Mouse (Mus musculus) limb, embryonic 15.5 days (tissue): ENCODE results near the gene Ryr1. TPM values are rescaled to one million over a fixed set of nuclear protein-coding genes. Genes with fewer than 3 reads are reported as not detected.

Experiments used
- ATAC-seq: fragments of 200-750 bp; cut with Nextera tagmentation; 2 replicates; pipeline ENCODE4 v1.8.0; 2017; ENCODE audit warnings: low read depth, moderate TSS enrichment; ENCODE audit not compliant: insufficient number of reproducible peaks, low FRiP score, low TSS enrichment
- H3K27ac ChIP-seq: fragments of 300-500 bp; sonication (generic); 2 replicates; pipeline ENCODE4 v1.5.1; 2015; ENCODE audit warnings: moderate library complexity, mild to moderate bottlenecking, inconsistent platforms
- H3K27me3 ChIP-seq: fragments of 300-500 bp; sonication (generic); 2 replicates; pipeline ENCODE4 v1.6.1; 2015; ENCODE audit warnings: inconsistent platforms
- H3K36me3 ChIP-seq: fragments of 300-500 bp; sonication (generic); 2 replicates; pipeline ENCODE4 v1.6.1; 2015; ENCODE audit warnings: inconsistent platforms
- H3K4me1 ChIP-seq: fragments of 300-500 bp; sonication (generic); 2 replicates; pipeline ENCODE4 v1.6.1; 2015; ENCODE audit warnings: inconsistent platforms
- H3K4me2 ChIP-seq: fragments of 300-500 bp; sonication (generic); 2 replicates; pipeline ENCODE4 v1.6.1; 2015; ENCODE audit warnings: mild to moderate bottlenecking, inconsistent platforms
- H3K4me3 ChIP-seq: fragments of 300-500 bp; sonication (generic); 2 replicates; pipeline ENCODE4 v1.5.1; 2015; ENCODE audit warnings: mild to moderate bottlenecking, inconsistent platforms
- H3K9ac ChIP-seq: fragments of 300-500 bp; sonication (generic); 2 replicates; pipeline ENCODE4 v1.6.1; 2015; ENCODE audit warnings: inconsistent platforms
- H3K9me3 ChIP-seq: fragments of 300-500 bp; sonication (generic); 2 replicates; pipeline ENCODE4 v1.6.1; 2016; ENCODE audit warnings: inconsistent platforms
- WGBS: fragments of 180-500 bp; shearing (Covaris S2); methylation state at CpG from one replicate; pipeline ENCODE4 v1.1.7; 2015; 5-methylcytosine and 5-hydroxymethylcytosine counted together
- polyA plus RNA-seq: library from polyadenylated mRNA; unstranded; fragments of >200 nt; fragmentation: Nextera tagmentation; extraction: Ambion mirVana; gene quantifications from 2 replicates; pipeline ENCODE4 v1.2.1, GENCODE M21; 2015

Gene Ryr1
- polyA plus RNA-seq, 1 experiment from 2014 or later: 5.1 TPM

DNA sequence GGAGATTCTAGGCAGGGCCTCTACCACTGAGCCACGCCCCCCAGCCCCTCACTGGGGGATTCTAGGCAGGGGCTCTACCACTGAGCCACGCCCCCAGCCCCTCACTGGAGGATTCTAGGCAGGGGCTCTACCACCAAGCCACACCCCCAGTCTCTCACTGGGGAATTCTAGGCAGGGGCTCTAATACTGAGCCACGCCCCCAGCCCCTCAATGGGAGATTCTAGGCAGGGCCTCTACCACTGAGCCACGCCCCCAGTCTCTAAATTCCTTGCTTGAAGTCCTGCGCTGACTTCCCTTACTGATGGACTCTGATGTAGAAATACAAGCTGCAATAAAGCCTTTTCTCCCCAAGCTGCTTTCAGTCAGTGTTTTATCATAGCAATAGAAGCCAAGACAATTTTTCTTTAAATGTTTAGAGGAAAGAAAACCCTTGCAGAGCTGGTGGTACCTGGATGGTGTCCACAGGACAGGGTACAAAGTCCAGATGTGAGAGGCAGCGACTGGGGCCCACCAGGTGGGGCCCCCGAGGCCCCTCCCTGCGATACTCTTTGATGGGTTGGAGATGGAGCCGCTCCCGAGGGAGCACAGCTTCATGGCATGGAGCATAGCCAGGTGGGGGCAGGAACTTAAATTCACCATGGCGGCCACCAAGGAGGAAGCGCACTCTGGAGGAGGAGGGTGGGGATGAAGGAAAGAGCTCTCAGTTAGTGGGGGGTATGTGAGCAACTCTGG is 23.5 kb downstream of the Ryr1 start:
- H3K9ac ChIP-seq: no peak overlapping the region
- H3K4me3 ChIP-seq: no peak overlapping the region
- no peaks in the 10 kb centered on the region for H3K9me3 ChIP-seq
- H3K36me3 ChIP-seq: no peaks in the 10 kb centered on the region
- WGBS: 92% methylated on average over 12 of the region's 12 CpGs
- H3K27me3 ChIP-seq: no peaks in the 10 kb centered on the region
- no peak overlapping the region for H3K27ac ChIP-seq
- no peaks in the 10 kb centered on the region for H3K4me1 ChIP-seq
- ATAC-seq: no peak
- no peak overlapping the region for H3K4me2 ChIP-seq

DNA sequence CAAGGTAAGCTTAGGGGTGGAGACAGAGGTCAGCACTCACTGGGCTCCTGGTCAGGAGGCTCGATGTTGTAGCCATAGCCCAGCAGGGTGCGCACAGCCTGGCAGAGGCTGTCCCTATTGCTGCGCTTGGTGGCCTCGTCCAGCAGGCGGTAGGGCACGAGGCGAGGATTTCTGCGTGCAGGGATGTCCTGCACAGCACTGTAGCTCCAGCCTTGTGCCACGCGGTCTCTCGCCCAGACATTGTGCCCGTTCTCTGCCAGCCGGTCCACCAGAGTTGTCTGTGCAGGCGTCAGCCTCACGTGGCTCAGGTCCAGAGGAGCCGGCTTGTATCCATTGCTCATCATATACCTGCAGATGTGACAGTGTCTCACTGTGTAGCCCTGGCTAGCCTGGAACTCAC is 27.8 kb downstream of the Ryr1 start:
- Histone ChIP-seq H3K27ac (no peak overlapping the region), H3K4me3 (no peak overlapping the region), H3K4me1 (no peaks in the 10 kb centered on the region), H3K9ac (no peak overlapping the region), H3K27me3 (no peaks in the 10 kb centered on the region), H3K9me3 (no peaks in the 10 kb centered on the region), H3K36me3 (no peaks in the 10 kb centered on the region), H3K4me2 (no peak overlapping the region)
- no peak for ATAC-seq
- WGBS: 88% methylated on average over 16 of the region's 16 CpGs

DNA sequence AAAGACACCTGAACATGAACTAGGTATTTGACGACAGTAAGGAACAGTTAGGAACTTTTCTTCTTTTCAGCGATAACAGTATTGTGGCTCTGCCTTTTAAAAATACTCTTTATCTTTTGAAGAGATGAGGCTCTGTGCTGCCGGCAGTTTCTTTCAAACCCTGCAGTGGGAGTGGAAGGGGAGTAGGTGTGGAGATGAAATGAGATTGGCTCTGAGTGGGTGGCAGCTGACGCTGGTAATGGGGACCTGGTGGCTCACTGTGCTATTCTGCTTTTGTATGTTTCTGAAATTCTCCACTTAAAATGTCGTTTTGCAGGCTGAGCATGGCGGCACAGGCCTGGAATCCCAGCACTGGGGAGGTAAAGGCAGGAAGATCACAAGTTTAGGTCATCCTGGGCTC is 36.2 kb downstream of the Ryr1 start:
- Histone ChIP-seq H3K4me3 (no peak overlapping the region), H3K9ac (no peak overlapping the region), H3K9me3 (no peaks in the 10 kb centered on the region), H3K36me3 (no peaks in the 10 kb centered on the region), H3K4me1 (peaks cover 4% of the 10 kb centered on the region; the same call in 1 of the 2 replicates), H3K27me3 (no peaks in the 10 kb centered on the region), H3K27ac (no peak overlapping the region), H3K4me2 (no peak overlapping the region)
- ATAC-seq: no peak
- 77% methylated on average over 6 of the region's 6 CpGs for WGBS

DNA sequence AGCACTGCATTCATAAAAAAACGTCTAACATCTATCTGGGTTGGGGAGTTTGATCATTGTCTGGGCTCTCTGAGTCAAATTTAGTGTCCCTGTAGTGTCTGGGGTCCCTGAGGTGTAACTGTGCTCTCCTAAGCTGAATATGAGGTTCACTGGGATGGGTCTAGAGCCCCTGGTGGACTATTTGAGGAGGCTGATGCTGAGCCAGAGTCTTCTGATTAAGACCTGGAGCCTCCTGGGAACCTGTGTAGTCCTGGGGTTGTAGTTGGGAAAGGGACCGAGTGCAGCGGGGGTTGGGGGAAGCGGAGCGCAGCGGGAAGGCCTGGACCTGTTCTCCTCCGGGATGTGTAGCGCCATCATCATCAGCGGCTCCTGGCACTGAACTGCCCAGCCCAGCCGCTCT is 38.1 kb downstream of the Ryr1 start:
- H3K27ac ChIP-seq: no peak overlapping the region
- WGBS: 87% methylated on average over 10 of the region's 10 CpGs
- H3K4me1 ChIP-seq: peaks cover 4% of the 10 kb centered on the region; the same call in 1 of the 2 replicates
- H3K4me2 ChIP-seq: no peak overlapping the region
- no peaks in the 10 kb centered on the region for H3K9me3 ChIP-seq
- no peaks in the 10 kb centered on the region for H3K36me3 ChIP-seq
- H3K9ac ChIP-seq: no peak overlapping the region
- ATAC-seq: no peak
- H3K27me3 ChIP-seq: no peaks in the 10 kb centered on the region
- H3K4me3 ChIP-seq: no peak overlapping the region

DNA sequence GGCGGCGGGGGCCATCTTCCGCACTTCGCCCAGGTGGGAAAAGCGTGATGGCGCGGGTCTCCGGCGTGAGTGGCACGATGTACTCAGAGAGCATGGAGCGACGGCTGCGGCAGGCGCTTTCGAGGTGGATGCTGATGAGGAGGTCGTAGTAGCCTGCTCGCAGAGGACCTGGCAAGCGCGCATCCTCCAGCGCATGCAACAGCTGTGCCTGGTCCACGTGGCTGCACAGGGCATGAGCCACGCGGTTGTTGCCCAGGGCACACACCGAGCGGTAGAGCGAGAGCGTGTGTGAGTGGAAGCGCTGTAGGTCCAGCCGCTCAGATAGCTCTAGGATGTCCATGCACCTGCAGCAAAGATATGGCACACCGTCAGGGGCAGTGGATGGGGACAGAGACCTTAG is 39.0 kb downstream of the Ryr1 start:
- Histone ChIP-seq H3K27me3 (no peaks in the 10 kb centered on the region), H3K36me3 (no peaks in the 10 kb centered on the region), H3K9me3 (no peaks in the 10 kb centered on the region), H3K4me3 (no peak overlapping the region), H3K4me1 (peaks cover 4% of the 10 kb centered on the region; the same call in 1 of the 2 replicates), H3K9ac (no peak overlapping the region), H3K27ac (no peak overlapping the region), H3K4me2 (no peak overlapping the region)
- no peak for ATAC-seq
- WGBS: 85% methylated on average over 30 of the region's 30 CpGs

DNA sequence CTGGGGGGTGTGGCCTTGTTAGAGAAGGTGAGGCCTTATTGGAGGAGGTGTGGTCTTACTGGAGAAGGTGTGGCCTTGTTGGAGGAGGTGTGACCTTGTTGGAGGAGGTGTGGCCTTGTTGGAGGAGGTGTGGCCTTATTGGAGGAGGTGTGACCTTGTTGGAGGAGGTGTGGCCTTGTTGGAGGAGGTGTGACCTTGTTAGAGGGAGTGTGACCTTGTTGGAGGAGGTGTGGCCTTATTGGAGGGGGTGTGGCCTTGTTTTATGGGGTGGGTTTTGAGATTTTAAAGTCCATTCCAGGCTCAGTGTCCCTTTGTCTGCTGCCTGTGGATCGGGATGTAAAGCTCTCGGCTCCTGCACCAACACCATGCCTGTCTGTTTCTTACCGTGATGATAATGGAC is 40.6 kb downstream of the Ryr1 start:
- H3K4me2 ChIP-seq: no peak overlapping the region
- H3K36me3 ChIP-seq: no peaks in the 10 kb centered on the region
- H3K27ac ChIP-seq: no peak overlapping the region
- 87% methylated on average over 3 of the region's 3 CpGs for WGBS
- H3K9me3 ChIP-seq: no peaks in the 10 kb centered on the region
- no peak for ATAC-seq
- H3K4me1 ChIP-seq: peaks cover 4% of the 10 kb centered on the region; the same call in 1 of the 2 replicates
- H3K9ac ChIP-seq: no peak overlapping the region
- H3K27me3 ChIP-seq: no peaks in the 10 kb centered on the region
- H3K4me3 ChIP-seq: no peak overlapping the region

DNA sequence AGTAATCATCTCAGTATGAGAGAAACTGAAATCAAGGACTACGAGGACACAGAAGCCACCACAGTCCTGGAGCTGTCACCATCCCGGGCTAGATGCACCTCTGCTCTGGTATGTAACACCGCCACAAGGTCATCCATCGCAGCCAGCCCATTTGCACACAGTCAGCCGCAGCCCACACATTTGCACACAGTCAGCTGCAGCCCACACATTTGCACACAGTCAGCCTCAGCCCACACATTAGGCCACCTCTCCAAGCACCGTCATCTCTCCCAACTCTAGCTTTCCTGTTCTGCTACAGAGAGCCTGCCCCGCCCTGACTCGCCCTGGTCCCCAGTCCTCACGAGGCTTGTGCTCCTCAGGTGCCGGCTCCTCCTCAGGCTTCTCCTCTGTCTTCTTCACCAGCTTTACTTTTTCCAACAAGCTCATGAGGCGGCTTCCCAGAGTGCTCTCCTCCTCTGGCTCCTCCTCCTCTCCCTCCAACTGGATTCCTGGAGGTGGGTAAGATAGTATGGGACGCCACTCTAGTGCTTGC is 45.5 kb downstream of the Ryr1 start:
- Histone ChIP-seq H3K4me2 (no peak overlapping the region), H3K36me3 (no peaks in the 10 kb centered on the region), H3K9me3 (no peaks in the 10 kb centered on the region), H3K27ac (no peak overlapping the region), H3K4me1 (no peaks in the 10 kb centered on the region), H3K27me3 (no peaks in the 10 kb centered on the region), H3K4me3 (no peak overlapping the region), H3K9ac (no peak overlapping the region)
- no peak for ATAC-seq
- WGBS: 71% methylated on average over 12 of the region's 12 CpGs

DNA sequence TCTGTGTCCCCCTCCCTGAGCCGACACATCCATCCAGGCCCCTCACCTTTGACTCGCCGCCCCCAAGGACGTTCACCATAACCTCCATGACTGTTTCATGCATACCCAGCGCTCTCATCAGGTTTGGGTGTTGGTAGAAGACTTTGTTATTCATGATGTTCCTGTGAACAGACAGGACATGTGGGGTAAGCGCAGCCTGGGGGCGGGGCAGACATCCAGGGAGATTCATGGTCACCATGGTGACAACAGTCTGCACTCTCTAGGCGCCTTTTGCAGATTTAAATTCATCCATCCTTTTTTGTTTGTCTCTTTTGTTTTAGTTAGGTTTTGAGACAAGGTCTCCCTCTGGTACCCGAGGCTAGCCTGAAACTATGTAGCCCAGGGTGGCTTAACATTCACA is 48.0 kb downstream of the Ryr1 start:
- Histone ChIP-seq H3K4me1 (no peaks in the 10 kb centered on the region), H3K4me3 (no peak overlapping the region), H3K27ac (no peak overlapping the region), H3K4me2 (no peak overlapping the region), H3K9ac (no peak overlapping the region), H3K36me3 (no peaks in the 10 kb centered on the region), H3K27me3 (no peaks in the 10 kb centered on the region), H3K9me3 (no peaks in the 10 kb centered on the region)
- 74% methylated on average over 9 of the region's 9 CpGs for WGBS
- no peak for ATAC-seq

DNA sequence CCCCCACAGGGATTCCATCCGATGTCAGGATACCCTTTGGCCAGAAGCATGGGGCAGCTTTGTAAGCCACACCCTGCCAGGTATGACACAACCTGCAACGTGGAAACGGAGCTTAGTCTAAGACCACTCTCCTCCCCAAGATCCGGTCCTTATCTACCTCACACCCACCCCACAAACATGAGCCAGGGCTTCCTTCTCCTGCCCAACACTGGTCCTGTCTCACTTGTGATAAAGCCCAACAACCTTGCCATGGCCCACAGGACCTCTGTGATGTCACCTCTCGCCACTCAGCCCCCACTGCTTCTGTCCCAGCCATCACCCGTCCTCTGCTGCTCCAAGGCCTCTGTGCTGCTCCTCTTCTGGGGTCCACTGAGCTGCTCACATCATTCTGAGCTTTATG is 49.8 kb downstream of the Ryr1 start:
- no peak overlapping the region for H3K4me2 ChIP-seq
- WGBS: 72% methylated on average over 6 of the region's 6 CpGs

DNA sequence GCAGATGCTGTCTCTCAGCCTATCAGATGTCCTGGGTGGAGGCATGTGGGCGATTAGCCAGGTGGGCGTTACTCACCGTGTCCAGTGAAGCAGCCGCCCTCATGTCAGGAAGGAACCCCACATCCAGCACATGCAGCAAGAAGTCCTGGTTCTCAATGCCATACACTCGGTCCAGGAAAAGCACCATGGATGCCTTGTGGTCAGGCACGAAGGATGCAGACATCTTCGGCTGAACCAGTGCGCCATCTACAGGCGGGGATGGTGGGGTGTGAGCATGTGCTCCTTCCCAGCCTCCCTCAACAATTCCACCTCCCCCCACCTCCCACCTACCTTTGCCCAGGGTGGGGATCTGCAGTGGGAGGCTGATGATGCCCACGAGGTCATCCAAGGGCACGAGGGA is 52.3 kb downstream of the Ryr1 start:
- ATAC-seq: no peak
- Histone ChIP-seq H3K27ac (no peak overlapping the region), H3K4me1 (peaks cover 7% of the 10 kb centered on the region), H3K9ac (no peak overlapping the region), H3K27me3 (peaks cover 13% of the 10 kb centered on the region), H3K36me3 (no peaks in the 10 kb centered on the region), H3K4me2 (no peak overlapping the region), H3K9me3 (no peaks in the 10 kb centered on the region), H3K4me3 (no peak overlapping the region)
- 42% methylated on average over 11 of the region's 11 CpGs for WGBS

More for the DNA sequence above, 49.8 kb downstream of the Ryr1 start:
- Histone ChIP-seq H3K36me3 (no peaks in the 10 kb centered on the region), H3K9me3 (no peaks in the 10 kb centered on the region), H3K27ac (no peak overlapping the region), H3K4me1 (peaks cover 7% of the 10 kb centered on the region), H3K4me3 (no peak overlapping the region), H3K27me3 (peaks cover 8% of the 10 kb centered on the region), H3K9ac (no peak overlapping the region)
- ATAC-seq: no peak

DNA sequence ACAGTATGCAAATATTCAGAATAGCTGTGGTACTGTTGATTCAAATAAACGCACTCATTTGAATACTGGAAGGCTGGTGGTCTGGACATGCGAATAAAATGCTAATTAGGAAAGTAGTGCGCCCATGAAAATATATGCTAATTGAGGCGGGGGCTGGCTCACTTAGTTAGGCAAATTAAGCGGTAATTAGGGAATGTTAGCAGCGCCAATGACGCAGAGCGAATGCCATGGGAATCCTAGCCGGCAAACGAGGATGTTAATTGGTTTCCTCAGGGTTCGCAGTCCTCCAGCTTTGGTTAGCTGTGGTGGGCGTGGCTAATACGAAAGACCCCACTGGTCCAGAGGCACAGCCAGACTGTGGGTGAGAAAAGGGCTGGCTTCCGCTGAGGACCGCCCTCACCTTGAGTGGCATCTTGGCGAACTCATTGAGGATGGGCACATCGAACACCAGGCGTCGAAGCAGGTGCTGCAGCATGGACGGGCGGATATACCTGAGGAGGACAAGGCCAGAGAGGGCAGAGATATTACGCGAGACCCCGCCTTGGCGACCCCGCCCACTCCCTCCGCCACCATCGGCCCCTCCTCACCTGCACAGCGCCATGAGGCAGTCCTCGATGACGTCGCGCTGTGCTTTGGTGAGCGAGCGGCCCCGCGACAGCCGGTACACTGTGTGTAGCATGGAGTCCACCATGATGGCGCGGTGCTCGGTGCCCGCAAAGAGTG is 53.6 kb downstream of the Ryr1 start:
- Histone ChIP-seq H3K4me1 (peaks cover 7% of the 10 kb centered on the region), H3K9ac (no peak overlapping the region), H3K4me2 (peak overlapping the region; percentile 66), H3K27me3 (peaks cover 13% of the 10 kb centered on the region), H3K27ac (no peak overlapping the region), H3K36me3 (no peaks in the 10 kb centered on the region), H3K4me3 (peak overlapping the region; percentile 32), H3K9me3 (no peaks in the 10 kb centered on the region)
- no peak for ATAC-seq
- 9% methylated on average over 42 of the region's 42 CpGs for WGBS

DNA sequence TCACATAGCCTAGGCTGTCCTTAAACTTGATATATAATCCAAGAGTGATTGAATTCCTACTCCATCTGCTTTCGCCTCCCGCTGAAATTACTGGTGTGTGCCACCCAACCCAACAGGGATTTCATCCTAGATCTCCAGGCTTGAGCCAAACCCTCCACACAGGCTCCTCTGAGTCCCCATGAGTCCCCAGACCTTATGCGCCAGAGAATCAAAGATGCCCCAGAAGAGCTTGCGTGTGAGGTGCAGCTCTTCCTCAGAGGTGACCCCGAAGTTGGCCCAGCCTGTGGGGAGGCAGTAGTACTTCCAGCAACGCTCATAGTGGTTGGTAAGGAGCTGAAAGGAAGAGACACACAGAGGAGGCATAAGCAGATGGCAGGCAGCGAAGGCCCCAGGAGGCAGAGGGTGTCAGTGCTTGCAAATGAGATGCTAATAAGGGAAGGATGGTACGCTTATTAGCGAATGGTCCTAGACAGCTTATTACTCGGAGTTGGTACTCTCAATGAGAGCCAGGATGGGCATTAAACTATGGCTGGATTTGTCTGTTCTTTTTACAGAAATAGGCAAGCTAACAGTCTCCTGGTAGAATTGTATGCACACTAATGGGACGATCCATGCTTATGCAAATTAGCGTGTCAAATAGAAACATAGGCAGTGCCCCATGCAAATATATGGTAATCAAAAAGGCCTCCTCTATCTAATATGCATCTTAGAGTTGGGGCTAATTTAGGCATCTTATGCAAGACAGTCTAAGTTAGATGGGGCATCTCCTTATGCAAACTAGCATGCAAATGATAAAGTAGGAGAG is 54.4 kb downstream of the Ryr1 start:
- no peak overlapping the region for H3K4me3 ChIP-seq
- H3K27ac ChIP-seq: no peak overlapping the region

More for the DNA sequence above, 54.4 kb downstream of the Ryr1 start:
- ATAC-seq: no peak
- Histone ChIP-seq H3K9ac (no peak overlapping the region), H3K4me2 (no peak overlapping the region), H3K4me1 (peaks cover 7% of the 10 kb centered on the region), H3K36me3 (no peaks in the 10 kb centered on the region), H3K9me3 (no peaks in the 10 kb centered on the region), H3K27me3 (peaks cover 13% of the 10 kb centered on the region)
- 78% methylated on average over 12 of the region's 12 CpGs for WGBS
